In genomic region chr13:98392031-98392430, GRCm38 (mm10) we compare ENCODE assay signal across 28 mouse cellular contexts. TPM values are rescaled to one million over a fixed set of nuclear protein-coding genes. Genes with fewer than 3 reads are reported as not detected.
DNase-seq lines count a peak whose midpoint lies in the region; ATAC-seq and TF ChIP-seq lines count a peak whose summit lies in the region.
"Had no signal": no experiment of that assay in that cellular context is flagged by ENCODE, and none has a peak within 500 bp of the region (broad histone marks: within the 10 kb centered on the region; RNA-seq: fewer than 3 reads in every experiment).

No protein-coding gene starts in this region.

- H3K9ac ChIP-seq in forebrain, postnatal 0 days: no peak overlapping the region
- no peak overlapping the region for H3K9ac ChIP-seq in limb, embryonic 11.5 days (ENCODE audit: low read length)
- no peak overlapping the region for H3K9ac ChIP-seq in embryonic facial prominence, embryonic 14.5 days (ENCODE audit: low read depth, low read length)
- H3K9ac ChIP-seq: limb, embryonic 12.5 days; liver, embryonic 14.5 days; lung, embryonic 14.5 days had no signal

- DNase-seq in forebrain, embryonic 10.5 days (ENCODE audit: extremely low spot score, low spot score): no peak
- DNase-seq in forebrain, postnatal 0 days: no peak
- peak; percentile 24 for DNase-seq in limb, embryonic 11.5 days (ENCODE audit: low spot score)
- no peak for DNase-seq in limb, embryonic 10.5 days (ENCODE audit: low spot score)
- peak; percentile 20 for DNase-seq in MN1 (ENCODE audit: low spot score)
- no peak for DNase-seq in embryonic facial prominence, embryonic 14.5 days (ENCODE audit: low spot score)
- no peak for DNase-seq in urinary bladder, adult 2 months (ENCODE audit: low spot score)
- DNase-seq in heart, adult 11 months: no peak
- DNase-seq: adrenal gland, postnatal 25 days; cerebellum, adult 8-10 months; cerebellum, postnatal 36 days; gastrocnemius, postnatal 14 days; heart, postnatal 36 days; kidney, adult 8-10 months; lung, postnatal 36 days; thymus, adult 18-20 months; thymus, postnatal 36 days had no signal

- peaks cover 41% of the 10 kb centered on the region for H3K4me1 ChIP-seq in forebrain, embryonic 10.5 days
- H3K4me1 ChIP-seq in forebrain, postnatal 0 days (ENCODE audit: insufficient read depth): no peaks in the 10 kb centered on the region
- H3K4me1 ChIP-seq in limb, embryonic 11.5 days (ENCODE audit: control insufficient read depth, insufficient read depth, low read length): peaks cover 12% of the 10 kb centered on the region
- H3K4me1 ChIP-seq in limb, embryonic 10.5 days: peaks cover 39% of the 10 kb centered on the region
- peaks cover 26% of the 10 kb centered on the region for H3K4me1 ChIP-seq in embryonic facial prominence, embryonic 14.5 days (ENCODE audit: control insufficient read depth, insufficient read depth, low read length)

- no peak for ATAC-seq in forebrain, postnatal 0 days
- ATAC-seq in limb, embryonic 11.5 days (ENCODE audit: insufficient number of reproducible peaks, low FRiP score, low TSS enrichment, low read depth): no peak
- no peak for ATAC-seq in embryonic facial prominence, embryonic 14.5 days (ENCODE audit: low read depth)
- ATAC-seq: inflammation-experienced regulatory T-cells, adult 6 months had no signal

- H3K27ac ChIP-seq in forebrain, embryonic 10.5 days: peak overlapping the region; percentile 84; the same call in 1 of the 2 replicates
- H3K27ac ChIP-seq in forebrain, postnatal 0 days (ENCODE audit: low read depth, low read length): no peak overlapping the region
- no peak overlapping the region for H3K27ac ChIP-seq in limb, embryonic 11.5 days (replicated peaks; ENCODE audit: low read depth, low read length)
- H3K27ac ChIP-seq in limb, embryonic 10.5 days: no peak overlapping the region
- peak overlapping the region; percentile 81 for H3K27ac ChIP-seq in embryonic facial prominence, embryonic 14.5 days (replicated peaks; ENCODE audit: low read depth, low read length)
- H3K27ac ChIP-seq: forebrain, embryonic 15.5 days; hindbrain, embryonic 14.5 days; liver, embryonic 14.5 days; neural tube, embryonic 13.5 days had no signal

- no peak for TF ChIP-seq CTCF in forebrain, postnatal 0 days (IDR thresholded peaks at IDR 0.05; ENCODE audit: low read depth)

- H3K36me3 ChIP-seq in forebrain, embryonic 10.5 days (replicated peaks): no peaks in the 10 kb centered on the region
- no peaks in the 10 kb centered on the region for H3K36me3 ChIP-seq in forebrain, postnatal 0 days (ENCODE audit: insufficient read depth)
- no peaks in the 10 kb centered on the region for H3K36me3 ChIP-seq in limb, embryonic 11.5 days (ENCODE audit: control insufficient read depth, insufficient read depth, low read length)
- no peaks in the 10 kb centered on the region for H3K36me3 ChIP-seq in limb, embryonic 10.5 days
- no peaks in the 10 kb centered on the region for H3K36me3 ChIP-seq in embryonic facial prominence, embryonic 14.5 days (ENCODE audit: control insufficient read depth, insufficient read depth, low read length)
- H3K36me3 ChIP-seq: forebrain, embryonic 15.5 days; limb, embryonic 12.5 days; neural tube, embryonic 13.5 days had no signal

- WGBS in forebrain, embryonic 10.5 days: 22% methylated on average over 6 of the region's 6 CpGs
- WGBS in forebrain, postnatal 0 days: 26% methylated on average over 6 of the region's 6 CpGs
- WGBS in limb, embryonic 11.5 days: 19% methylated on average over 6 of the region's 6 CpGs
- 22% methylated on average over 6 of the region's 6 CpGs for WGBS in limb, embryonic 10.5 days
- WGBS in embryonic facial prominence, embryonic 14.5 days: 27% methylated on average over 6 of the region's 6 CpGs

- no peaks in the 10 kb centered on the region for H3K9me3 ChIP-seq in forebrain, embryonic 10.5 days
- H3K9me3 ChIP-seq in forebrain, postnatal 0 days (ENCODE audit: low read length): no peaks in the 10 kb centered on the region
- no peaks in the 10 kb centered on the region for H3K9me3 ChIP-seq in limb, embryonic 11.5 days (ENCODE audit: control insufficient read depth, low read length)
- no peaks in the 10 kb centered on the region for H3K9me3 ChIP-seq in limb, embryonic 10.5 days (replicated peaks)
- no peaks in the 10 kb centered on the region for H3K9me3 ChIP-seq in embryonic facial prominence, embryonic 14.5 days (ENCODE audit: control insufficient read depth, low read length)
- H3K9me3 ChIP-seq: forebrain, embryonic 15.5 days; limb, embryonic 12.5 days; neural tube, embryonic 13.5 days had no signal

- H3K4me3 ChIP-seq in forebrain, embryonic 10.5 days: no peak overlapping the region
- no peak overlapping the region for H3K4me3 ChIP-seq in forebrain, postnatal 0 days (ENCODE audit: low read depth, low read length)
- no peak overlapping the region for H3K4me3 ChIP-seq in limb, embryonic 11.5 days (ENCODE audit: low read depth, low read length)
- H3K4me3 ChIP-seq in limb, embryonic 10.5 days: no peak overlapping the region
- no peak overlapping the region for H3K4me3 ChIP-seq in embryonic facial prominence, embryonic 14.5 days (ENCODE audit: low read depth, low read length)
- H3K4me3 ChIP-seq: megakaryocyte, embryonic 14.5 days had no signal

- H3K4me2 ChIP-seq in forebrain, postnatal 0 days (ENCODE audit: low read depth): no peak overlapping the region
- no peak overlapping the region for H3K4me2 ChIP-seq in limb, embryonic 11.5 days (ENCODE audit: low read depth, severe bottlenecking)
- peak overlapping the region; percentile 83; the same call in 1 of the 2 replicates for H3K4me2 ChIP-seq in embryonic facial prominence, embryonic 14.5 days (ENCODE audit: low read depth, low read length)

- H3K27me3 ChIP-seq in forebrain, embryonic 10.5 days (ENCODE audit: poor library complexity, severe bottlenecking): peaks cover 86% of the 10 kb centered on the region
- peaks cover 58% of the 10 kb centered on the region for H3K27me3 ChIP-seq in forebrain, postnatal 0 days (ENCODE audit: insufficient read depth, low read length)
- peaks cover 26% of the 10 kb centered on the region for H3K27me3 ChIP-seq in limb, embryonic 11.5 days (ENCODE audit: control insufficient read depth, insufficient read depth, low read length)
- H3K27me3 ChIP-seq in limb, embryonic 10.5 days (ENCODE audit: low read depth, poor library complexity, severe bottlenecking): peaks cover 75% of the 10 kb centered on the region
- H3K27me3 ChIP-seq in embryonic facial prominence, embryonic 14.5 days (replicated peaks; ENCODE audit: control insufficient read depth, insufficient read depth, low read length): peaks cover 48% of the 10 kb centered on the region

RNA-seq across cellular contexts. Expression of gene Foxd1, which starts 38.0 kb away (rescaled TPM):
- polyA plus RNA-seq in forebrain, embryonic 10.5 days (2016; fragmentation: Nextera tagmentation; extraction: Ambion mirVana): 2.9 and 3.1 TPM in 2 replicates
- 2.0 and 2.2 TPM in 2 replicates for total RNA-seq in forebrain, postnatal 0 days (2014; rRNA removed)
- 0.62 and 0.86 TPM in 2 replicates for polyA plus RNA-seq in forebrain, postnatal 0 days (2015; fragmentation: Nextera tagmentation; extraction: Ambion mirVana)
- polyA plus RNA-seq in limb, embryonic 11.5 days (2014; fragmentation: Nextera tagmentation; extraction: Ambion mirVana): 0.05 and 0.07 TPM in 2 replicates
- polyA plus RNA-seq in limb, embryonic 10.5 days (2016; fragmentation: Nextera tagmentation; extraction: Ambion mirVana): 0.11 and 0.21 TPM in 2 replicates
- 2.9 and 3.6 TPM in 2 replicates for polyA plus RNA-seq in embryonic facial prominence, embryonic 14.5 days (2014; fragmentation: Nextera tagmentation; extraction: Ambion mirVana)
- polyA plus RNA-seq in urinary bladder, adult 2 months (2012; rRNA removed): 0.01 TPM in 1 of 2 replicates, not detected in the other
- polyA plus RNA-seq: heart, embryonic 14.5 days; inflammation-experienced regulatory T-cells, adult 6 months; lung, embryonic 14.5 days; spleen, adult 2 months; stomach, embryonic 14.5 days had no signal

Comparison
In these comparisons a context has a peak if more than half of its experiments do, and no peak if none do; other contexts are left out.
1. DNase-seq: peak in limb, embryonic 11.5 days (single experiment) and MN1 (single experiment); none in forebrain, embryonic 10.5 days (single experiment), forebrain, postnatal 0 days (single experiment), limb, embryonic 10.5 days (single experiment), embryonic facial prominence, embryonic 14.5 days (single experiment), urinary bladder, adult 2 months (single experiment) and heart, adult 11 months (single experiment).
2. H3K27ac ChIP-seq: peak in forebrain, embryonic 10.5 days (single experiment) and embryonic facial prominence, embryonic 14.5 days (single experiment); none in forebrain, postnatal 0 days (single experiment), limb, embryonic 11.5 days (single experiment) and limb, embryonic 10.5 days (single experiment).